Mouse (Mus musculus) common myeloid progenitor, adult 5-6 weeks (primary cell): ENCODE measurements around the gene B9d2. TPM values are rescaled to one million over a fixed set of nuclear protein-coding genes. Genes with fewer than 3 reads are reported as not detected.

Experiments used
- ATAC-seq: replicated peaks from 2 replicates; pipeline ENCODE4 v1.8.0; 2016; ENCODE audit warnings: low read depth, mild to moderate bottlenecking, moderate TSS enrichment, inconsistent platforms; ENCODE audit not compliant: poor library complexity, severe bottlenecking
- total RNA-seq: library from RNA; stranded (forward); fragments of 200-1000, 187-1606 nt; gene quantifications from 2 replicates; pipeline ENCODE4 v1.2.3, GENCODE M21; 2017

B9d2 gene
- 39.3 and 60.3 TPM in 2 replicates for total RNA-seq

GRCm38 (mm10) chr7:25680514-25681258, at the start of gene B9d2:
Gene B9d2 (plus strand): TSS chr7:25680780.
- peak; percentile 70 for ATAC-seq

GRCm38 (mm10) chr7:25632679-25633078, 47.9 kb upstream of the B9d2 start:
- peak; percentile 76 for ATAC-seq

DNA sequence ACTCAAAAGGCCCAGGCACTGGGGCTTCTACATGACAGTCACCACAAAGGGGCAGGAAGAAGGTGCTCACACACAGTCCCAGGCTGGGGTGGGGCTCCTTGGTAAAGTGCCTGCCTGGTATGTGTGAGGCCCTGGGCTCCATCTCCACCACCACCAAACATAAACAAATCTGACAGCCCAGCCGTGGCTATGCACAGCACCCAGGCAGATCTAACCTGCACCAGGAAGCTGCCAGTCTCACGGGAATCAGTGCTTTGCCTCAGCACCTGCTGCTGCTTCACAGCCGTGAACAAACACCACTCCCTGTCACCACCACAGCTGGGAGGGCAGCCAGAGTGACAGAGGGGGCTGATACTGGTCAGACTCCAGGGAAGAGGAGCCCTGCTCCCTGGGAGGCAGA, 44.2 kb upstream of the B9d2 start:
- no peak for ATAC-seq

GRCm38 (mm10) chr7:25637099-25637498, 43.5 kb upstream of the B9d2 start:
- no peak for ATAC-seq

GRCm38 (mm10) chr7:25639754-25640153, 40.8 kb upstream of the B9d2 start:
- no peak for ATAC-seq

GRCm38 (mm10) chr7:25644136-25644535, 36.4 kb upstream of the B9d2 start:
- ATAC-seq, result peak; percentile 43

- peak; percentile 30; the same call in 1 of the 2 replicates for ATAC-seq
Observed at GRCm38 (mm10) chr7:25644631-25645030, 35.9 kb upstream of the B9d2 start.

- ATAC-seq, result 0 out of 2 replicates have a peak, but pooled peaks have one; percentile 12
Observed at GRCm38 (mm10) chr7:25645074-25645473, 35.5 kb upstream of the B9d2 start.

DNA sequence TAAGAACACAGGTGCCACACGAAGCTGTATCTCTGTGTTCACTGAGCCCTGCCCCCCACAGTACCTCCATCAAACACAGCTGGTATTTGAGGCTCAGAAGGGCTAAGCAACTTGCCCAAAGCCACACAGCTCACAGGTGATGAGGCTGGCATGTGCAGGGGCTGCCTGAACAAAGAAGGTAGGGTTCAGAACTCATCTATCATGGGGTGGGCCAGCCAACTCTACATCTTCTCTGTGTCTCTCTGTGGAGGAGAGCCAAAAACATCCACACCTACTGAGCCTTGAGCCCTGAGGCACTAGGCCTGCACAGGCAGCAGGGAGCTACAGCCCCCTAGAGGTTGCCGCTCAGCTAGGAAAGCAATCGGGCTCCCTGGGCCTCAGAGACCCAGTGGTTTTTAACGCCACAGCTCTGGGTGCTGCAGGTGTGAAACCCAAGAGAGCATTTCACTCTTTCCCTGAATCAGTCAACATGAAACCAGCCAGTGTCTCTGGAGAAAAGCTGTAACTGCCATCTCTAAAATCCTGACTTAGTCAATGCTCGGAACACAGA, 32.9 kb upstream of the B9d2 start:
- no peak for ATAC-seq

GRCm38 (mm10) chr7:25649839-25650238, 30.7 kb upstream of the B9d2 start:
- ATAC-seq, result peak; percentile 57

- ATAC-seq, result peak; percentile 76
Observed at GRCm38 (mm10) chr7:25651281-25651680, 29.3 kb upstream of the B9d2 start.

GRCm38 (mm10) chr7:25652244-25652759, 28.3 kb upstream of the B9d2 start:
- 0 out of 2 replicates have a peak, but pooled peaks have one; percentile 11 for ATAC-seq

GRCm38 (mm10) chr7:25655601-25656428, 24.8 kb upstream of the B9d2 start:
- ATAC-seq, result no peak

GRCm38 (mm10) chr7:25657785-25658184, 22.8 kb upstream of the B9d2 start:
- no peak for ATAC-seq

- peak; percentile 97 for ATAC-seq
Observed at GRCm38 (mm10) chr7:25658657-25659472, 21.7 kb upstream of the B9d2 start, which contains the start of the genes Bckdha and Exosc5. Gene Bckdha (minus strand): TSS chr7:25658981. Gene Exosc5 (plus strand): TSS chr7:25659164.

GRCm38 (mm10) chr7:25666381-25666780, 14.2 kb upstream of the B9d2 start:
- ATAC-seq, result no peak

- ATAC-seq, result no peak
Observed at GRCm38 (mm10) chr7:25669158-25669557, 11.4 kb upstream of the B9d2 start.

- ATAC-seq, result no peak
Observed at GRCm38 (mm10) chr7:25669631-25670030, 10.9 kb upstream of the B9d2 start.

- ATAC-seq, result no peak
Observed at GRCm38 (mm10) chr7:25670096-25670495, 10.5 kb upstream of the B9d2 start.

DNA sequence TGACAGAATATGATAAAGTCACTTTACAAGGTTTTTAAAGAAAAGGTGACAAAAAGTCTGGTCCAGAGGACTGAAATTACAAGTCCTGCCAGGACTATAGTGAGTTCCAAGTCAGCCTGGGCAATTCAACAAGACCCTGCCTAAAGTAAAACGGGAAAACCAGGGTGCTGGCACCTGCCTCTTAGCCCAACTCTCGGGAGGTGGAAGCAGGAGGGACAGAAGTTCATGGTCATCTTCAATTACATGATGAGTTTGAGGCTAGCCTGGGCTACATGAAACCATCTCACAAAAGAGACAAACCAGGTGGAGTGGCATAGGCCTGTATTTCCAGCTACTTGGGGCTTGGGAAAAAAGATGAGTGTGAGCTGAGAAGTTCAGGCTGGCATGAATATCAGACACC, 8.9 kb upstream of the B9d2 start:
- ATAC-seq, result no peak
